Mouse (Mus musculus) G1E (cell line): ENCODE data around the gene RPS10-NUDT3. TPM values are rescaled to one million over a fixed set of nuclear protein-coding genes. Genes with fewer than 3 reads are reported as not detected.

Experiments used
- ATAC-seq: 2 replicates; pipeline ENCODE4 v1.8.0; 2016; ENCODE audit warnings: mild to moderate bottlenecking; ENCODE audit not compliant: insufficient number of reproducible peaks, poor library complexity, low FRiP score, severe bottlenecking; ENCODE audit errors: extremely low read depth
- DNase-seq: peaks from one replicate; pipeline ENCODE4 v3.0.0; 2012; ENCODE audit warnings: low spot score
- H3K27me3 ChIP-seq: 2 replicates; pipeline ENCODE4 v1.6.1; 2012; ENCODE audit warnings: mild to moderate bottlenecking, low read length, inconsistent platforms; ENCODE audit not compliant: insufficient read depth
- H3K36me3 ChIP-seq: replicated peaks from 2 replicates; pipeline ENCODE3; 2012; ENCODE audit warnings: mild to moderate bottlenecking, inconsistent platforms
- H3K4me1 ChIP-seq: 2 replicates; pipeline ENCODE4 v1.6.1; 2012; ENCODE audit warnings: low read depth, low read length, inconsistent platforms, mixed read lengths; ENCODE audit not compliant: insufficient read depth
- H3K4me3 ChIP-seq: 2 replicates; pipeline ENCODE4 v1.5.1; 2012; ENCODE audit warnings: low read depth, mild to moderate bottlenecking, inconsistent platforms, low read length, moderate library complexity, mixed read lengths
- H3K9me3 ChIP-seq: replicated peaks from 2 replicates; pipeline ENCODE4 v1.6.1; 2012; ENCODE audit warnings: inconsistent platforms
- CTCF ChIP-seq: IDR thresholded peaks from 2 replicates; pipeline ENCODE4 v1.5.1; 2012; ENCODE audit warnings: low read depth, low read length, inconsistent platforms, mixed read lengths
- GATA1 ChIP-seq: IDR thresholded peaks from 2 replicates; pipeline ENCODE4 v1.6.1; 2012; ENCODE audit warnings: borderline replicate concordance, low read length, inconsistent platforms, mixed read lengths
- GATA2 ChIP-seq: IDR thresholded peaks from 2 replicates; pipeline ENCODE4 v1.6.1; 2012; ENCODE audit warnings: low read depth, low read length, inconsistent platforms, borderline replicate concordance
- POLR2AphosphoS5 ChIP-seq: IDR thresholded peaks from 2 replicates; pipeline ENCODE4 v1.6.1; 2012; ENCODE audit warnings: low read depth, low read length, inconsistent platforms; ENCODE audit not compliant: insufficient replicate concordance
- TAL1 ChIP-seq: conservative IDR thresholded peaks from 2 replicates; pipeline ENCODE4 v1.6.1; 2012; ENCODE audit warnings: low read depth, low read length, inconsistent platforms, mixed read lengths
- polyA plus RNA-seq: library from polyadenylated mRNA; stranded (reverse); fragments of >175 nt; gene quantifications from 2 replicates; pipeline ENCODE4 v1.2.3, GENCODE M21; 2012
- total RNA-seq, 2 experiments: library from RNA; stranded (forward) in 1 of 2; stranded (reverse) in 1 of 2; fragments of 200-1000 nt in 1 of 2; fragments of >200 nt in 1 of 2; fragmentation: Nextera tagmentation in 1 of 2; gene quantifications; 2 replicates each; pipeline ENCODE4 v1.2.3; 2014 to 2017

RPS10-NUDT3 gene
- total and polyA plus RNA-seq, 3 experiments, result not detected

- TF ChIP-seq TAL1, result no peak
- TF ChIP-seq GATA2, result no peak
- TF ChIP-seq GATA1, result no peak
- TF ChIP-seq CTCF, result no peak
- TF ChIP-seq POLR2AphosphoS5, result no peak
- DNase-seq (no peak), ATAC-seq (no peak)
- Histone ChIP-seq H3K4me3 (no peak overlapping the region), H3K9me3 (peaks cover 14% of the 10 kb centered on the region), H3K27me3 (peaks cover 8% of the 10 kb centered on the region), H3K36me3 (no peaks in the 10 kb centered on the region), H3K4me1 (peaks cover 13% of the 10 kb centered on the region)
These were observed 102.9 kb downstream of the RPS10-NUDT3 start for GRCm38 (mm10) chr17:27532095-27532494.

Other genes starting within 250 kb of the RPS10-NUDT3 start
- not detected in 2 replicates for gene Grm4, start 113.8 kb downstream of the RPS10-NUDT3 start, total RNA-seq (2014; fragmentation: Nextera tagmentation)
- gene Grm4, start 113.8 kb downstream of the RPS10-NUDT3 start, total RNA-seq (2017), result 0.05 TPM in 1 of 2 replicates, not detected in the other
- 0.02 TPM in 1 of 2 replicates, not detected in the other for gene Grm4, start 113.8 kb downstream of the RPS10-NUDT3 start, polyA plus RNA-seq
- 270 and 298 TPM in 2 replicates for gene Hmga1, start 78.7 kb downstream of the RPS10-NUDT3 start, total RNA-seq (2014; fragmentation: Nextera tagmentation)
- gene Hmga1, start 78.7 kb downstream of the RPS10-NUDT3 start, total RNA-seq (2017), result 123 and 131 TPM in 2 replicates
- 1,702 and 2,389 TPM in 2 replicates for gene Hmga1, start 78.7 kb downstream of the RPS10-NUDT3 start, polyA plus RNA-seq
- gene AI413582, start 69.5 kb downstream of the RPS10-NUDT3 start, total RNA-seq (2014; fragmentation: Nextera tagmentation), result 78.2 and 85.2 TPM in 2 replicates
- 50.8 and 57.0 TPM in 2 replicates for gene AI413582, start 69.5 kb downstream of the RPS10-NUDT3 start, total RNA-seq (2017)
- gene AI413582, start 69.5 kb downstream of the RPS10-NUDT3 start, polyA plus RNA-seq, result 159 and 163 TPM in 2 replicates
- 79.8 and 82.6 TPM in 2 replicates for gene Nudt3, start 11.7 kb downstream of the RPS10-NUDT3 start, total RNA-seq (2014; fragmentation: Nextera tagmentation)
- 235 and 245 TPM in 2 replicates for gene Nudt3, start 11.7 kb downstream of the RPS10-NUDT3 start, total RNA-seq (2017)
- 140 and 157 TPM in 2 replicates for gene Nudt3, start 11.7 kb downstream of the RPS10-NUDT3 start, polyA plus RNA-seq
- gene Rps10, start 1.4 kb upstream of the RPS10-NUDT3 start, total RNA-seq (2014; fragmentation: Nextera tagmentation), result 2,280 and 2,438 TPM in 2 replicates
- gene Rps10, start 1.4 kb upstream of the RPS10-NUDT3 start, total RNA-seq (2017), result 3,635 and 3,726 TPM in 2 replicates
- 2,816 and 3,596 TPM in 2 replicates for gene Rps10, start 1.4 kb upstream of the RPS10-NUDT3 start, polyA plus RNA-seq
- gene Pacsin1, start 20.3 kb upstream of the RPS10-NUDT3 start, total RNA-seq (2014; fragmentation: Nextera tagmentation), result not detected in 2 replicates
- gene Pacsin1, start 20.3 kb upstream of the RPS10-NUDT3 start, total RNA-seq (2017), result 0.17 and 0.44 TPM in 2 replicates
- gene Pacsin1, start 20.3 kb upstream of the RPS10-NUDT3 start, polyA plus RNA-seq, result not detected in 2 replicates
- not detected in 2 replicates for gene Spdef, start 93.7 kb upstream of the RPS10-NUDT3 start, total RNA-seq (2014; fragmentation: Nextera tagmentation)
- not detected in 2 replicates for gene Spdef, start 93.7 kb upstream of the RPS10-NUDT3 start, total RNA-seq (2017)
- gene Spdef, start 93.7 kb upstream of the RPS10-NUDT3 start, polyA plus RNA-seq, result 0.02 TPM in 1 of 2 replicates, not detected in the other
- 84.4 and 87.4 TPM in 2 replicates for gene D17Wsu92e, start 185.4 kb upstream of the RPS10-NUDT3 start, total RNA-seq (2014; fragmentation: Nextera tagmentation)
- 61.6 and 65.3 TPM in 2 replicates for gene D17Wsu92e, start 185.4 kb upstream of the RPS10-NUDT3 start, total RNA-seq (2017)
- 58.6 and 60.2 TPM in 2 replicates for gene D17Wsu92e, start 185.4 kb upstream of the RPS10-NUDT3 start, polyA plus RNA-seq
- 121 and 158 TPM in 2 replicates for gene Snrpc, start 202.9 kb upstream of the RPS10-NUDT3 start, total RNA-seq (2014; fragmentation: Nextera tagmentation)
- gene Snrpc, start 202.9 kb upstream of the RPS10-NUDT3 start, total RNA-seq (2017), result 127 and 147 TPM in 2 replicates
- 575 and 747 TPM in 2 replicates for gene Snrpc, start 202.9 kb upstream of the RPS10-NUDT3 start, polyA plus RNA-seq
- 18.5 and 21.0 TPM in 2 replicates for gene Uhrf1bp1, start 221.2 kb upstream of the RPS10-NUDT3 start, total RNA-seq (2014; fragmentation: Nextera tagmentation)
- 8.5 and 9.8 TPM in 2 replicates for gene Uhrf1bp1, start 221.2 kb upstream of the RPS10-NUDT3 start, total RNA-seq (2017)
- 21.3 and 31.5 TPM in 2 replicates for gene Uhrf1bp1, start 221.2 kb upstream of the RPS10-NUDT3 start, polyA plus RNA-seq